Mouse (Mus musculus) ES-Bruce4 (cell line): ENCODE data around the gene Leap2. TPM values are rescaled to one million over a fixed set of nuclear protein-coding genes. Genes with fewer than 3 reads are reported as not detected.

ENCODE experiments used
- H3K27ac ChIP-seq: 2 replicates; pipeline ENCODE4 v1.5.1; 2012; ENCODE audit warnings: low read length, inconsistent platforms; ENCODE audit not compliant: insufficient read depth
- H3K27me3 ChIP-seq: 2 replicates; pipeline ENCODE4 v1.6.1; 2012; ENCODE audit warnings: mild to moderate bottlenecking, low read length, inconsistent platforms; ENCODE audit not compliant: control insufficient read depth, poor library complexity, insufficient read depth, severe bottlenecking
- H3K36me3 ChIP-seq: 2 replicates; pipeline ENCODE4 v1.6.1; 2012; ENCODE audit warnings: inconsistent platforms, mild to moderate bottlenecking, low read length, moderate library complexity; ENCODE audit not compliant: control insufficient read depth, poor library complexity, insufficient read depth, severe bottlenecking
- H3K4me1 ChIP-seq: one replicate; pipeline ENCODE4 v1.8.1; 2011; ENCODE audit warnings: low read length; ENCODE audit not compliant: control insufficient read depth, insufficient read depth
- H3K4me3 ChIP-seq: 2 replicates; pipeline ENCODE4 v1.5.1; 2011; ENCODE audit warnings: low read depth, mild to moderate bottlenecking, low read length
- H3K9ac ChIP-seq: 2 replicates; pipeline ENCODE4 v1.6.1; 2012; ENCODE audit warnings: low read depth, mild to moderate bottlenecking, inconsistent platforms; ENCODE audit not compliant: poor library complexity, severe bottlenecking
- H3K9me3 ChIP-seq: replicated peaks from 2 replicates; pipeline ENCODE4 v1.6.1; 2012; ENCODE audit warnings: mild to moderate bottlenecking, low read length, inconsistent platforms; ENCODE audit not compliant: control insufficient read depth, poor library complexity, insufficient read depth, severe bottlenecking
- CTCF ChIP-seq: IDR thresholded peaks from one replicate; pipeline ENCODE4 v1.8.1; 2011; ENCODE audit warnings: low read depth, low read length
- EP300 ChIP-seq: IDR thresholded peaks from 2 replicates; pipeline ENCODE4 v1.6.1; 2011; ENCODE audit warnings: low read depth, low read length; ENCODE audit not compliant: insufficient read depth
- POLR2A ChIP-seq: IDR thresholded peaks from one replicate; pipeline ENCODE4 v1.8.1; 2011; ENCODE audit warnings: low read length; ENCODE audit not compliant: insufficient read depth
- polyA plus RNA-seq: library from polyadenylated mRNA; stranded (reverse); fragments of >200 nt; gene quantifications from 2 replicates; pipeline ENCODE4 v1.2.4, GENCODE M21; 2011; ENCODE audit warnings: low read depth; ENCODE audit not compliant: missing spikeins, insufficient read depth, insufficient read length

Gene Leap2
- polyA plus RNA-seq, 1 experiment = not detected

- H3K36me3 ChIP-seq = peaks cover 65% of the 10 kb centered on the region
- H3K9me3 ChIP-seq = no peaks in the 10 kb centered on the region
- H3K27ac ChIP-seq = no peak overlapping the region
- H3K4me1 ChIP-seq = no peaks in the 10 kb centered on the region
- no peak for TF ChIP-seq CTCF
- no peak for TF ChIP-seq POLR2A
- TF ChIP-seq EP300 = no peak
- no peaks in the 10 kb centered on the region for H3K27me3 ChIP-seq
- no peak overlapping the region for H3K4me3 ChIP-seq
- H3K9ac ChIP-seq = no peak overlapping the region
These were observed 9.1 kb downstream of the Leap2 start for GRCm38 (mm10) chr11:53413871-53414270.

- peaks cover 75% of the 10 kb centered on the region for H3K36me3 ChIP-seq
- H3K27ac ChIP-seq = no peak overlapping the region
These were observed 11.2 kb downstream of the Leap2 start for GRCm38 (mm10) chr11:53411738-53412137.

GRCm38 (mm10) chr11:53403638-53404037, 19.3 kb downstream of the Leap2 start:
- Histone ChIP-seq H3K9ac (no peak overlapping the region), H3K27ac (no peak overlapping the region), H3K27me3 (no peaks in the 10 kb centered on the region), H3K4me3 (no peak overlapping the region), H3K36me3 (peaks cover 70% of the 10 kb centered on the region), H3K4me1 (no peaks in the 10 kb centered on the region), H3K9me3 (no peaks in the 10 kb centered on the region)
- TF ChIP-seq CTCF = no peak
- TF ChIP-seq POLR2A = no peak
- no peak for TF ChIP-seq EP300

More at GRCm38 (mm10) chr11:53411738-53412137, 11.2 kb downstream of the Leap2 start:
- H3K9ac ChIP-seq = no peak overlapping the region
- H3K27me3 ChIP-seq = no peaks in the 10 kb centered on the region
- TF ChIP-seq POLR2A = no peak
- no peak overlapping the region for H3K4me3 ChIP-seq
- H3K4me1 ChIP-seq = no peaks in the 10 kb centered on the region
- H3K9me3 ChIP-seq = no peaks in the 10 kb centered on the region

- TF ChIP-seq EP300 = no peak
- TF ChIP-seq CTCF = no peak
- TF ChIP-seq POLR2A = no peak
- no peaks in the 10 kb centered on the region for H3K4me1 ChIP-seq
- H3K4me3 ChIP-seq = no peak overlapping the region
- no peak overlapping the region for H3K9ac ChIP-seq
- peaks cover 37% of the 10 kb centered on the region for H3K36me3 ChIP-seq
- H3K27ac ChIP-seq = no peak overlapping the region
- no peaks in the 10 kb centered on the region for H3K27me3 ChIP-seq
- no peaks in the 10 kb centered on the region for H3K9me3 ChIP-seq
These were observed 29.1 kb downstream of the Leap2 start for GRCm38 (mm10) chr11:53393856-53394255.

- Histone ChIP-seq H3K4me3 (no peak overlapping the region), H3K36me3 (peaks cover 9% of the 10 kb centered on the region), H3K4me1 (no peaks in the 10 kb centered on the region), H3K27me3 (no peaks in the 10 kb centered on the region), H3K27ac (no peak overlapping the region), H3K9me3 (no peaks in the 10 kb centered on the region), H3K9ac (no peak overlapping the region)
- TF ChIP-seq CTCF = no peak
- no peak for TF ChIP-seq EP300
- no peak for TF ChIP-seq POLR2A
These were observed 39.1 kb downstream of the Leap2 start for GRCm38 (mm10) chr11:53383758-53384428.

GRCm38 (mm10) chr11:53378918-53379317, 44.1 kb downstream of the Leap2 start:
- Histone ChIP-seq H3K27ac (no peak overlapping the region), H3K36me3 (peaks cover 26% of the 10 kb centered on the region), H3K4me3 (no peak overlapping the region), H3K9me3 (no peaks in the 10 kb centered on the region), H3K4me1 (no peaks in the 10 kb centered on the region), H3K27me3 (no peaks in the 10 kb centered on the region), H3K9ac (no peak overlapping the region)
- TF ChIP-seq CTCF = no peak
- no peak for TF ChIP-seq POLR2A
- TF ChIP-seq EP300 = no peak

Other genes starting within 250 kb of the Leap2 start
- gene Hspa4, start 122.7 kb downstream of the Leap2 start, polyA plus RNA-seq = 545 and 634 TPM in 2 replicates
- 30.7 and 30.8 TPM in 2 replicates for gene Zcchc10, start 98.5 kb downstream of the Leap2 start, polyA plus RNA-seq
- gene Aff4, start 72.3 kb downstream of the Leap2 start, polyA plus RNA-seq = 298 and 314 TPM in 2 replicates
- 210 and 250 TPM in 2 replicates for gene Uqcrq, start 7.7 kb upstream of the Leap2 start, polyA plus RNA-seq
- 0.55 TPM in 1 of 2 replicates, not detected in the other for gene Gdf9, start 7.9 kb upstream of the Leap2 start, polyA plus RNA-seq
- gene Gm10447, start 33.9 kb upstream of the Leap2 start, polyA plus RNA-seq = not detected in 2 replicates
- gene Shroom1, start 34.0 kb upstream of the Leap2 start, polyA plus RNA-seq = 0.39 and 0.52 TPM in 2 replicates
- not detected in 2 replicates for gene Gm9837, start 47.3 kb upstream of the Leap2 start, polyA plus RNA-seq
- not detected in 2 replicates for gene Gm9945, start 57.0 kb upstream of the Leap2 start, polyA plus RNA-seq
- gene Sowaha, start 57.1 kb upstream of the Leap2 start, polyA plus RNA-seq = not detected in 2 replicates
- 39.5 and 40.1 TPM in 2 replicates for gene Sept8, start 96.1 kb upstream of the Leap2 start, polyA plus RNA-seq
- 28.9 and 31.6 TPM in 2 replicates for gene Kif3a, start 144.2 kb upstream of the Leap2 start, polyA plus RNA-seq
- not detected in 2 replicates for gene Il4, start 195.5 kb upstream of the Leap2 start, polyA plus RNA-seq
- gene Il13, start 211.5 kb upstream of the Leap2 start, polyA plus RNA-seq = not detected in 2 replicates